Mouse (Mus musculus): ENCODE results near the gene Zc2hc1b.

DNA sequence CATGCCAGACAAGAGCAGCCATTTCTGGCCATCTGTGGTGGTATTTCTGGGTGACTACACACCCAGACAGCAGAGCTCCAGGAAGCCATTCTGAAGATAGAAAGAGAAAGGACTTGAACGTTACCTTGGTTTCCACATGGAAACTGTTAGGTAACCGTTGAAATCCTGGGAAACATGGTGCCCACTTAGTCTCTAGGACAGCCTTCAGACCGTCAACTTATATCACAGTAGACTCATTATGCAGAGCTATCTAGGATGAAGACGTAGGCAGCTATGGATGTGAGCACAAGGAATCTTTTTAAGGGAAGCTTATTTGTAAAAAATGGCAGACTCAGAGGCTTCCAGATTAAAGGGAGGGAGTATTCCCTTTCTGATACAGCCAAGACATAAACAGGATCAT, 44.0 kb downstream of the Zc2hc1b start:
- no peak for TF ChIP-seq CTCF (IDR thresholded peaks at IDR 0.05; ENCODE audit: control insufficient read depth, insufficient read depth, insufficient read length)
- TF ChIP-seq FOSL1 (IDR thresholded peaks at IDR 0.05; ENCODE audit: insufficient read depth, low read length, poor library complexity, severe bottlenecking): no peak
- no peak for TF ChIP-seq MYOG (IDR thresholded peaks at IDR 0.05; ENCODE audit: control insufficient read depth, extremely low read depth, insufficient read length)
- no peak for TF ChIP-seq MAX (IDR thresholded peaks at IDR 0.05)

Data from C2C12 (cell line).